Mouse (Mus musculus): Measurements from ENCODE around the gene Bmp7.

The Bmp7 gene

DNA sequence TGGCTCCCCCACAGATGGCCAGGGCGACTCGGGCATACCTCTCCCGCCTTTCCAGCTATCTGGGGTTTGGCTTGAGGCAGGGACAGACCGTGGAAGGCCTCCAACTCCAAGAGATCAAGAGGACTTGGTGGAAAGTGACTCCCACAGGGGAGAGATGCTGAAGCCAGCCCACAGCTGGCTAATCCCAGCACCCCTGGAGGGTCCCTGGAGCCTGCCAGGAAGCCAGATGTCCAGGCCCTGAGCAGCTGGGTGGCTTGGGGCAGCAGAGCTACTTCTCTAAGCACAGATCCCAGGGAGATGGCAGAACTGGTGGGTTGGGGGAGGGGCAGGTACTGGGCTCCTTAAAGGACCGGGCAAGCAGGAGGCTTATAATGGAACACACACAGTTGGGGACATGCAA is 28.4 kb downstream of the Bmp7 start:
- in situ Hi-C loops (cut with MboI, MseI): no loop called here

DNA sequence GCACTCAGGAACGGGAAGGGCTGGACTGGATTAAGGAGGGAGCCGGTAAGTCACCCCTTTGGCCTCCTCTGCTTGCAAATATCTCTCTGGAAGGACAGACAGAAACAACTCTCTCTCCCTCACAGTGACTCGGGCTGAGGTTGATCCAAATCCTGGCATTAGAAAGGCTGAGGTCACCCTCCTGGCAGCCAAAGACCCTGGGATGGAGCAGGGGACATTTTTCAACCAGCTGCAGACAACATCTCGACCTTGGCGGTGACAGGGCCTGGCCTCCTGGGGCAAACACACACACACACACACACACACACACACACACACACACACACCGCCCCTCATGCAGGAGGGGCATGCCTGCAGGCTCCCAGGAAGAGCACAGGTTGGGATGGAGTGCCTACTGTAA is 29.0 kb downstream of the Bmp7 start:
- in situ Hi-C loops (cut with MboI, MseI): no loop called here

- in situ Hi-C loops (cut with MboI, MseI): no loop called here
Observed at GRCm38 (mm10) chr2:172909463-172909862, 30.7 kb downstream of the Bmp7 start.

DNA sequence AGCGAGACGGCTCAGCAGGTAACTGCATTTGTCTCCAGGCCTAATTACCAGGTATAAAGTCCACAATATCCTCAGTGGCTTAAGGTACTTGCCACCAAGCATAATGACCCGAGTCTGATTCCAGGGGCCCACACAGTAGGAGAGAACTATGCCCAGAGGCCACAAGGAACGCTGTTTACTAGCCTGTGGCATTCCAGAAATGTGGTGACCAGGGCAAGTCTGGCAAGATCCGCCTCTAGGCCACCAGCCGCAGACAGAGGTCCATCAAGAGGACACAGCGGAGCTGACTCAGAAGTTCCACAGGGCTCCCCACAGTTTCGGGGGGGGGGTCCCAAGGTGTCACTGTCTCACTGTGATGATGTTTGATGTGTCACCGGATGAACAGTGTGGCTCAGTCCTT is 34.0 kb downstream of the Bmp7 start:
- in situ Hi-C loops (cut with MboI, MseI): no loop called here

GRCm38 (mm10) chr2:172905057-172905456 is 35.1 kb downstream of the Bmp7 start:
- in situ Hi-C loops (cut with MboI, MseI): no loop called here

- in situ Hi-C loops (cut with MboI, MseI): no loop called here
Observed at GRCm38 (mm10) chr2:172904614-172905013, 35.5 kb downstream of the Bmp7 start.

DNA sequence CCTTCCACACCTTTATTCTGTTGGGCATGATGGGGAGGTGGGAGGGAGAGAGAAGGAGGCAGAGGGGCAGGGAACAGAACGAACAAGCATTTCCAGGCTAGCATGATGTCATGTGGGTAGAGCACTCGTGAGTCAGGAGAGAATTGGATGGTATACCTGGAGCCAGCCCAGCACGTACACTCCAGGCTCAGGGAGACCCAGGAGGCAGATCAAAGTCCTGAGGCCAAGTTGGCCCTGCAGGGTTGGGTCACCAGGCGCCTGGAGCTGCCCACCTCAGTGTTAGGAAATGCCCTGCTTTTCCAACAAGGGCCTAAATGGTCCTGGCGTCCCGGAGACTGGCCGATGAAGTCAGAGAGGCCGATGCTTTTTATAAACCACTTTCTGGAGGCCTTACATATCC is 36.6 kb downstream of the Bmp7 start:
- in situ Hi-C loops (cut with MboI, MseI): no loop called here

- in situ Hi-C loops (cut with MboI, MseI): no loop called here
Observed at GRCm38 (mm10) chr2:172900954-172901701, 39.0 kb downstream of the Bmp7 start.

DNA sequence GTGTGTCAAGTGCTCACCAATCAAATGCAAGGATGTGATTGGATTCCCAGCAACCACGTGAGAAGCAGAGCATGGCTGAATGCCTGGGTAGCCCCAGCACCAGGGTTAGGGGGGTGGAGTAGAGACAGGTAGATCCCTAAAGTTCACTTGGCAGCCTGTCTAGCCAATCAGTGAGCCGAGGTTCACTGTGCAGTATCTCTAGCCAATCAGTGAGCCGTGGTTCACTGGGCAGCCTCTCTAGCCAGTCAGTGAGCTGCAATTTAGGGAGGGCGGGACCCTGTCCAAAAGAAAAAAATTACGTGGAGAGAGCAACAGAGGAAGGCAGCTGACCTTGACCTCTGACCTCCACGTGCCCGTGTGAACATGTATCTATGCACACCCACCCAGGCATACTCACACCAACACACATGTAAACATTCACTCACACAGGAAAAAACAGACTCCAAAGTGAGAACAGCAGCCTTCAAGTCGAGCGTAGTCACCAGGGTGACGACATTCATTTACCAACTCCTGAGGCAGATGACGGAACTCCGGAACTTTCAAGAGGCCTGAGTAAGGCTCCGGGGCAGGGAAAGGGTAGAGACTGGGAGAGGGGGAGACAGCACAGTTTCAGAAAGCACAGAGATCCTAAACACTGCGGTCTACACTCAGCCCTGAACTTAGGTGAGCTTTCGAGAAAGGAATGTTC is 50.2 kb downstream of the Bmp7 start:
- in situ Hi-C loops (cut with MboI, MseI): no loop called here

DNA sequence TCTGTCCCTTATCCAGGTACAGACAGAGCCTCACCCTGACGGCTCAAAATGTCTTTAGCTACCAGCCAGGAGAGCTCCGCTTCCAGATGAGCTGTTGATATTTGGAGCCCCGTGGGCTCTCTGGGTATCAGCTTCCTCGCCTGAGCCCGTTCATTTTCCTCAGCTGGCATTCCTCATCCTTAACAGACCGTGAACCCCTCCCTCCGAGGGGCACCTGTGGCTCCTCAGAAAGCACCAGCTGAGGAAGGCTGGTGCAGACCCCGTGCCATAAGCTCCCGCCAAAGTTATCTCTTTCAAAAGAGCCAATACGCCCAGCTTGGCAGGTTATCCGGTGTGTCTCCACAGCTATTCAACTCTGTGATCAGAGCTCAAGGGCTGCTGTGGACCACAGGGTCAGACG is 50.9 kb downstream of the Bmp7 start:
- in situ Hi-C loops (cut with MboI, MseI): no loop called here

DNA sequence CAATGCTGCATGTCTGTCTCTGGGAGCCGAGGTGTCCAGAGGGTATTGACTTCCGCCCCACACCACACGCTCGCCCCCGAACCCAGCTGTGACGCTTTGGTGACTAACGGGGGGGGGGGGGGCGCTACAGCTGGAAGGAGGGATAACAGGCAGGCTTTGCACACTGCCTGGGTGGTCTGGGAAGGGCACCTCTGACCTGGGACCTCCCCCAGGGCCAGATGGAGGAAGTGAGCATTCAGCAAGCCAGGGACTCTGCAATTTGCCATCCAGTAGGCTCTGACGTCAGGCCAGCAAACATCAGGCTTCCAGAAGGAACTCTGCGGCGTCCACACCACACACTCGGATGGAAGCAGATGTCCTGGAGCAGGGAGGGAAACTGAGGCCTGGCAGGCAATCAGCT is 52.0 kb downstream of the Bmp7 start:
- in situ Hi-C loops (cut with MboI, MseI): no loop called here

DNA sequence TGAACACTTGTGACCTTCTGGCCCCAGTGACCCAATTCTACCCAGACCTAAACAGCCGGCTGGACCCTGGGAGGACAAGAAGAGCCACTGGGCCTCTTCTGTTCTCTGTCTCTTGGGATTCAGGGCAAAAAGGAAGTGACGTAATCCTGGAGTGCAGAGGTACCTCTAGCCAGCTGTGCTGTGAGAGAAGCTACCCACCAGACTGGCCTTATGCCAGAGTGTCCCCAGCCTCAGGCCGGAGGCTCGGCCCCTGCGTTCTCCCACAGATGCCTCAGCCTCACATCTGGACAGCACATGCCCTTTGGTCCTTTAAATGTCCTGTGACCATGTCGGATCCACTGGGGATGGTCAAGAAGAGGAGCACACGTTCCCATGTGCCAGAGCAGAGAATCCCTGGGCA is 54.3 kb downstream of the Bmp7 start:
- in situ Hi-C loops (cut with MboI, MseI): no loop called here

- in situ Hi-C loops (cut with MboI, MseI): no loop called here
Observed at GRCm38 (mm10) chr2:172884584-172884983, 55.5 kb downstream of the Bmp7 start.

DNA sequence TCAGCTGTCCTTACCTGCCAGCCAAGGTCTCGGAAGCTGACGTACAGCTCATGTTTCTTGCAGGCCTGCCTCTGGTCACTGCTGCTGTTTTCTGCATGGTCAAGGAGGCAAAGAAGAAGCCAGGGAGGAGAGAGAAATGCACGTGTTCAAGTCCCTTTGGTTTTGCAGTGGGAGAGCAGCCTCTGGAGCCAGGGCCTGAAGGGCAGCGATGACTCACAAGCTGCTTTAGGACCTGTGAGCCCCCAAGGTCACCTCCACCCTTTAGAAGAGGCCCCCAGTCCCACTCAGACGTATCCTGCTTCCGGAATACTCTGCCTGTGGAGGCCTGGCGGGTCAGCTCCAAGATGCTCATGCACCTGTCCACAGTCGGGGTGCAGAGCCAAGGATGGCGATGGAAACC is 64.9 kb downstream of the Bmp7 start:
- in situ Hi-C loops (cut with MboI, MseI): no loop called here

GRCm38 (mm10) chr2:172866356-172866755 is 73.8 kb downstream of the Bmp7 start:
- in situ Hi-C loops (cut with MboI, MseI): no loop called here

DNA sequence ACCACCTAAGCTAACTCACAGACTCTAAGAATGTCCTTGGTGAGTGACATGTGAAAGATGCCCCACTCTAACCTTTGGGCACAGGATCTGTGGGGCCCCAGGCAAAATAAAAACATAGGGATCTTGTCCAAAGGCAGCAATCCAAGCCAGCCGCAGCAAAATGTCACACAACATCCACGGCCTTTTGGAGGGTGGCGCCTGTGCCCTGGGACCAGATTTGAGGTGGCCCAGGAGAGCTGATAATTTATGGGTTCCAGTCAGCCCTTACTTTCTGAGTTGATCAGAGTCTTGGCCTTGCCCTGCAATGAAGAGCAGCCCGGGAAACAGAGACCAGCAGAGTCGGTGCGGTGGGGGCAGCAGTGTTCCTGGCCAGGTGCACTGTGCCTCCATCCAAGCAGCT is 75.0 kb downstream of the Bmp7 start:
- in situ Hi-C loops (cut with MboI, MseI): no loop called here

DNA sequence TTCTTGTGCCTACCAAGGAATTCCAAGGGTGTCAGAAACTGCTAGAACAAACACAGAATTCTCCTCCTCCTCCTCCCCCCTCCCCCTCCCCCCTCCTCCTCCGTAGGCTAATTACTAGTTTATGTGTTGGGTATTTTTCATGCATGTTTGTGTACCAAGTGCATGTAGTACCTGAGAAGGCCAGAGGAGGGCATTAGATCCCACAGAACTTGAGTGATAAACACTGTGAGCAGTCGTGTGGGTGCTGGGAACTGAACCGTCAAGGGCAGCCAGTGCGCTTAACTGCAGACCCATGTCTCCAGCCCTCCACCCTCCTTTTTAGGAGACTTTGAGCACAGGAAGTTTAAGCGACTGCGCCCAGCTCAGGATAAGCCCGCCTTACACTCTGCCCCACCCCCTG is 75.6 kb downstream of the Bmp7 start:
- in situ Hi-C loops (cut with MboI, MseI): no loop called here

DNA sequence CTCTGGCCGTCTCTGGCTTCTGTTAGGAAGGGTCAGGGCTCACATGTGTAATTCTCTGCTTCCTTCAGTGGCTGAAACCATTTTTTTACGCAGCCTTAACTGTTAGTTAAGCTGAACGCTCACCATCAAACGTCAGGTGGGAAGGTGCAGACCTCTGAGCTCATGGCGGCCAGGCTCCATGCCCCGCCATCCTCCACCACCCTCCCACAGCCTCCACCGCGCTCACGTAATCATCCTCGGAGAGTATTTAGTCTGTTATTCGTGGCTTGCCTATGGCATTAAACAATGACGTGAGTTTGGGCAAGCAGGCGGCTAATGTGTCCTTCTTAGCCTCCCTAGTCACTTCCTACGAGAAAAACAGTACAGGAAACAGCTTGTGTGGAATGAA is 76.7 kb downstream of the Bmp7 start:
- in situ Hi-C loops (cut with MboI, MseI): no loop called here

DNA sequence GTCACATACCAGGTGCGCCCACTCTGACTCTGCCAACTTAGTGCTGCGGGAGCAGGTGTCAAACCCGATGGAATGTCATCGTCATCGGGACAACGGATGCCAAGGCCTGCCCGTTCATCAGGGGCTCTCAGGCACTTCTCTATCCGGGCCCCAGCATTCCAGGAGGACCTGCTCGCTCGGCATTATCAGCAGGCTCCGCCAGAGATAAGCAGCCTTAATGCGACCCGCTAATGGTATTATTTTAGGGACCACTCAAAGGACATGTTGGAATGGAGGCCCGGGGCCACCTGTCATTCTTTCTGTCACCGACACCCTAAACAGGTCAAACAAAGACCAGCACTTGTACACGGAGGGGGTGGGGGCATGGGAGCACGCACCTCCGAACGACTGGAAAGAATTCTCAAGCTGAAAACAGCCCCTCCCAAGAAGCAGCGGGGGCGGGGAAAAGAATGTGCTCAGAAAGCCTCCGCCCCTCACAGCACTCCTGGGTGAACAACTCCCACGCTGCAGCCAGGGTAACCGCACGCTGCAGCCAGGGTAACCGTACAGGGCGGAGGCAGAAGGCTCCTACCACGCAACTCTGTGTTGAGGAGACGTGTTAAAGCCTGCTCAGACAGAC is 77.2 kb downstream of the Bmp7 start:
- in situ Hi-C loops (cut with MboI, MseI): no loop called here

GRCm38 (mm10) chr2:172862424-172862823 is 77.7 kb downstream of the Bmp7 start:
- in situ Hi-C loops (cut with MboI, MseI): no loop called here

- in situ Hi-C loops (cut with MboI, MseI): no loop called here
Observed at GRCm38 (mm10) chr2:172861590-172861989, 78.5 kb downstream of the Bmp7 start.

DNA sequence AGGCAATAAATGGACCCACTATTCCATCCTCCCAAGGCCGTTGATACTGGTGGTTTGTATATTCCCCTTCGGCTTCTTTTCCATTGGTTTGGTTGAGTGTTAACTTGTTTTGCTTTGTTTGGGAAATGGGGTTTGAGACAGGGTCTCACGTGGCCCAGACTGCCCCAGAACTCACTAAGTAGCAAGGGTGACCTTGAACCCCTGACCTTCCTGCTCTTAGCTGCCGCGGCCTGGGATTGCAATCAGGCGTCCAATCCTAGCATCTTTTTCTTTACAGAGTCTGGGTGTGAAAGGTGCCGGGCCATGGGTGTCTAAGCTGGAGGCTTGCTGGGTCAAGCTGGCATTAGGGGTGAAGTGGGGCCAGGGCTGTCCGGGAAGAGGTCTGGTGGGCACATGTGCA is 79.5 kb downstream of the Bmp7 start:
- in situ Hi-C loops (cut with MboI, MseI): no loop called here

DNA sequence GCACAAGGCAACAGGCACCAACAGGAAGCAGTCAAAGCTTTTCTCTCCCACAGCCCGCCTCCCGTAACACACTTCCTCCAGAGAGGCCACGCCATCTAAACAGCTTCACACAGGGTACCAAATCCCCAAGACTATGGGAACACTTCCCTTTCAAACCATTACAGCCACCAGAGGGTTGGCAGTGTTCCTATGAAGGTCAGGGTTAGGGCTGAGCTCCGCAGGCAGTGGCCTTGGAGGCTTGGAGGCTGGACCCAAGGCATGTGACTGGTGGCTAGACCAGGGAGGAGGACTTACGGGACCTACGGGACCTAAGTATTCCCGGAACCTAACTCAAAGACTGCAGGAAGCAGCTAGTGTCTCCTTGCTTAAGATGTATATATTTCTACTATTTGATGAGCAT is 80.0 kb downstream of the Bmp7 start:
- in situ Hi-C loops (cut with MboI, MseI): no loop called here
